Mouse (Mus musculus): Measurements from ENCODE around the gene 3110082I17Rik. TPM values are rescaled to one million over a fixed set of nuclear protein-coding genes. Genes with fewer than 3 reads are reported as not detected.
A peak's percentile ranks its signal among the peaks of the same experiment; 100 is the strongest.

Gene 3110082I17Rik
- 10 to 100 TPM; 10.8 to 10.9 TPM for total RNA-seq (2021)

- DNase-seq = peak; percentile 100
Observed at GRCm38 (mm10) chr5:139460384-139461067, at the start of gene 3110082I17Rik. 3110082I17Rik (minus strand) TSS chr5:139460527.

DNA sequence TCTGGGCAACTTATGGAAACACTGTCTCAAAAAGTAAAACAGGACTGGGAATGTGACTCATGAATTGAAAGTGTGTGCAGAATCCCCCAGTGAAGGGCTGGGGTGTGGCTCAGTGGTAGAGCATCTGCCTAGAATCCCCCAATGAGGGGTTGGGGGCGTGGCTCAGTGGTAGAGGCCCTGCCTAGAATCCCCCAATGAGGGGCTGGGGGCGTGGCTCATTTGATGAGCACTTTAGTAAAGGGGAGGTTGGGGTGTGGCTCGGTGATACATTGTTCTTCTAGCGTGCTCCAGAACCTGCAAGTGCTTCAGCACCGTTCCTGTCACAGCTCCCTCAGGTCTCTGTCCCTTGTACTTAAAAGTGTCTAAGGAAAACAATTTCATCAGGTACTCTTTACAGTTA lies 45.9 kb upstream of the 3110082I17Rik start:
- no peak for DNase-seq

DNA sequence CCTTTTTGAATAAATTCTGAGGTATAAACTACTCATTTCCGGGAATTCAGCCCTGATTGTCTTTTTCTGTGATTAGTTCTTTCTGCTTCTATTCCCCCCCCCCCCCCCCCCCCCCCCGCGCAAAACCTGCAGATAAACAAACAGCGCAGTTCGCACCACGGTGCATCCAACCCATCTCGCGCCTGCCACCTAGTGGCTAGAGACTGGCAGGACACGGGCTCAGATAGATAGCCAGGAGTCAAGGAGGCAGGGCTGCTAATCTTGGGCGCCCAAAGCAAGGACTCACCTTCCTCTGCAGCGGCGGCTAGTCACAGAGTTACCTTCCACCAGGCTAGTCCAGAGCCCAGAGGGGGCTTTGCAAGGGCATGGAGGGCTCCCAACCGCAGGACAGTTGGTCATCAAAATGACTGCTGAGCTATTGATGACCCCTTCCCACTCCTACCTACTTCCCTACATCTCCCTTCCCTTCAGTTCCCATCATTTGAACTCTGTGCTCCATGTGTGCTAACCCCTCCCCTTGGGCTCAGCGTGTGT lies 44.8 kb upstream of the 3110082I17Rik start:
- peak; percentile 85 for DNase-seq

DNA sequence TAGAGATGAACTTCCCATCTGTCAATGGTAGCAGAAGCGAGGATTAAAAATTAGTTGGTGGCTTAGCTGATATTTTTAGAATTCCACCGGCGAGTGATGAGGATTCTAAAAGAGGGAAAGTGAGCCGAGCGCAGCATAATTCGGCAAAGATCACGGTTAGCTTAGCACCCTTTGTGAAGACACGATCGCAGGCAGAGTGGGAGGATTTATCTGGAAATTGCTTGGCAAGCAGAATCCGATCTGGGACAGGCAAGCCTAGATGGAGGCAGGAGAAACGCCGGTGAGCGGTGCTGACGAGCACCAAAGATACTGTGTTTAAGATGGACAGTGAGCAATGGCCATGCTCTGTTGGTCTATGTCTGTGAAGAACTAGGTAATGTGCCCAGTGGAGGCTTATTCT lies 42.0 kb upstream of the 3110082I17Rik start:
- DNase-seq = no peak

DNA sequence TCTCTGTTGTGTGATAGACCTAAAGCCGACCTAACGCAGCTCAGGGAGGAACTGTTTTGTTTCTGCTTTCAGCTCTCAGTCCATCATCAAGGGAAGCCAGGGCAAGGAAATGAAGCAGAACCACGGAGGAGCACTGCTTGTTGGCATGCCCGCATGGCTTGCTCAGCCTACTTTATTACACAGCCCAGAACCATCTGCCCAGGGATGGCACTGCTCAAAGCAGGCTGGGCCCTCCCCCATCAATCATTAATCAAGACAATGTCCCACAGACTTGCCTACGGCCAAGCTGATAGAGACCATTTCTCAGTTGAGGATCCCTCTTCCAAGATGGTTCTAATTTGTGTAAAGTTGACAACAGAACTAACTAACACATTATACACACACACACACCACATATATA lies 38.5 kb upstream of the 3110082I17Rik start:
- DNase-seq = no peak

- no peak for DNase-seq
Observed at GRCm38 (mm10) chr5:139496939-139497338, 36.6 kb upstream of the 3110082I17Rik start.

DNA sequence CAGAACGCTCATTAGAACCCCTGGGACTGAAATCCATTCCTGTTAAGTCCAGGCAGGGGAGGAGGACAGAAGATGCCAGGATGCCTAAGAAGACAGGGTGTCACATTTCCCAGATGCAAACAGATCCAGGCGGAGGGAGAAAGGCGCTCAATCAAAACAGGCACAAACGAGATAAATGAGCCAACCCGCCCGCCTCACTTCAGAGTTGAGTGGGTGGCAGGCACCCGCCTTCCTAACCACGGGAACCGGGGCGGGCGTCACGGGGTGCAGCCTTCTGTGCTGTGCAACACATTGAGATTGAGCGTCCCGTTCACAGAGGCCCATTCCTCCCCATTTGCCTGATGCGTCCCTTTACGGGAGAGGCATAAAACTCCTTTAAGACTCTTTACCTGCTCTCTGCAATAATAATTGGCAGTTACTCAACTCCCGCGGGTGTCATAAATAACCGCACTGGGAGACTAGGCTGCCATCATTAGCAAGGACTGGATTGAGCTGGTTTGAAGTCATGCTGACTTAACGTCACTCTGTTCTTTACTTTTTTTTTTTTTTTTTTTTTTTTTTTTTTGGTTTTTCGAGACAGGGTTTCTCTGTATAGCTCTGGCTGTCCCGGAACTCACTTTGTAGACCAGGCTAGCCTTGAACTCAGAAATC lies 34.8 kb upstream of the 3110082I17Rik start:
- no peak for DNase-seq

- DNase-seq = no peak
Observed at GRCm38 (mm10) chr5:139493690-139494089, 33.4 kb upstream of the 3110082I17Rik start.

- DNase-seq = no peak
Observed at GRCm38 (mm10) chr5:139491348-139491747, 31.0 kb upstream of the 3110082I17Rik start.

GRCm38 (mm10) chr5:139490131-139490530 lies 29.8 kb upstream of the 3110082I17Rik start:
- DNase-seq = no peak

DNA sequence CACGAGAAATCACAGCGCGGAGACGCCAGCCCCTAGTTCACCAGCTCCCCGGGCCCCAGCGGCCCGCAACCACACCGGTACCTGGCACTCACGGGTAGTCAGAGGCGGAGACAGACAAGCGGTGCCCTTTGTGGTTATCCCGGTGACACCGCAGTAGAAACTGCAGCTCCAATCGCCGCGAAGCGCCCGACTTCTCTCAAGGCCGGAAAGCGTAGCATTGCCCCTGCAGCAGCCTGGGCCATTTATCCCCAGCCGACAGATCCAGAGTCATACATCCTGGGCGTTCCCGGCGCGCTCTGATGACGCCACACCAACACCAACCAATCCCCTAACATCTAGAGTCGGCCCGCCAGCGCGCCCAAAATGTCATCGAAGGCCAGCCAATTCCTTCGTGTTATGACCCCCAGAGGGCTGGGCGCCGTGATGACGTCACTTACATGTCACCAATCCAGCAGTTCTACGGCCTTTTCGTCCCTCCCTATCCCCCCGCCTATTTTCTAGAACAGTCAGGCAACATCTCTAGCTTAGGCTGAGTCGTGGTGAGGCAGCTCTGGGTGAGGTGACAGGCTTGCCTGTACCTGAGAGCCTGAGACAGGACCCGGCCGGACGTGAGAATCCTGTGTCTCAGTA lies 24.0 kb upstream of the 3110082I17Rik start, which contains the start of gene Zfand2a:
Zfand2a (minus strand) TSS at position 365 of the 630 bp plus-strand sequence.
- peak; percentile 99 for DNase-seq

DNA sequence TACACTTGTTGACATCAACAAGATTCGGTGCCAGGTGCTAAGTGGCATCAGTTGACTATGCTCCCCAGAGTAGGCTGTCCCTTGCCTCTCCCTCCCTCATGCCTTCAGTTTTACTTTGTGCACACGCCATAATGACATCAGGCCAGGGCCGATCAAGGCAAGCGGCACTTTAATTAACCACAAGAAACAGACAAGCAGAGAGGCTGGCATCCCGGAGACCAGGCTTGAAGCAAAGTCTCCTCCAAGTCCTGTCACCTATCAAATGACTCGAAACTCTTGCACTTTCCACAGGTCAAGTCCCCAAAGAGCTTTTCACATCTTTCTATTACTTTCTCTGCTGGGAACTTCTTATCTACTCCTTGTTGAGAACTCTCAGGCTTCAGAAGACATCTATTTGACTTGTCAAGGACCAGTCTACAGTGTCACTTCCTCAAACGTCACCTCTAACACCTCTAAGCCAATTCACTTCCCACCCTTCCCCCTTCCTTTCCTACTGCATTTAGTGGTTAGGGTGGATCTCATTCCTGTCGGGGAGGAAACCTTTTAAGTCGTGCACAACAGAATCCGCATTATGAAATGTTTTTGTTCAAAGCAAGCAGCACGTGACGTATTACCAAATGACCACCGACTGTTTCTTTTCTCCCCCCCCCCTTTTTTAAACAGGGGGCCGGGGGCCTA lies 23.0 kb upstream of the 3110082I17Rik start:
- DNase-seq = no peak

GRCm38 (mm10) chr5:139480406-139480805 lies 20.1 kb upstream of the 3110082I17Rik start:
- DNase-seq = no peak

DNA sequence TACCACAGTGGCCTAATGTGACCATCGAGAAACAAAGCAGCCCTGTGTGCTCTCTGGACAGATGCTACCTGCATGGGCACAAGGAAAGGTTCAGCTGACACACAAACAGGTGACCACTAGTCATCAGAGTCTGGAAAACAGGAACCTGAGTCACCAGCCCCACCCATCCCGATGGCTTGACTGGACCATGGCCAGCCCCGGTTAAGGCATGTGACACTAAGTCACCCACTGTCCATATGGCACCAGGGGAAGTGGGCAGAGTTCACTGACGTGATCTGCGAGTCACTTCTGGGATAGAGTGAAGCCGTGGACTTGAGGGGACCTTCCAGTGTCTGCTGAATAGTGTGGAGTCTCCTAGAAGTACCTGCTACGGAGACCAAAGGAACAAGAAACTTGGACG lies 18.8 kb upstream of the 3110082I17Rik start:
- DNase-seq = no peak

DNA sequence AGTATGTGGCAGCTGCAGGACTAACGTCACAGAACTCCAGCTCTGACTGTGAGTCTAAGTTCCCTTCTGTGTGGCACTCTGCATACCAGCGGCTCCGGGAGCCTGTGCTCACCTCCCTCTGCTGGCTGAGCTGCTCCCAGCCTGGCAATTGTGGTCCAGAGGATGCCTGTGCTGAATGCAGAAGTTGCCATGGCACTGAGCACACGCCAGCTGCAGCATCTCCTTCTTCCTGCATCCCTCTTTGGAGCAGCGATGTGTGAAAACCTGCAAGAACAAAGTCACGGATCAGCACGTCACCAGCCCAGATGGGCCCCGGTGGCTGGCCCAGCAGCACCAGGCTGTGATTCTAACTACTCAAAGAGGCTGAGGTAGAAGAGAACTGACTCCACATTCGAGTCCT lies 14.4 kb upstream of the 3110082I17Rik start:
- no peak for DNase-seq

DNA sequence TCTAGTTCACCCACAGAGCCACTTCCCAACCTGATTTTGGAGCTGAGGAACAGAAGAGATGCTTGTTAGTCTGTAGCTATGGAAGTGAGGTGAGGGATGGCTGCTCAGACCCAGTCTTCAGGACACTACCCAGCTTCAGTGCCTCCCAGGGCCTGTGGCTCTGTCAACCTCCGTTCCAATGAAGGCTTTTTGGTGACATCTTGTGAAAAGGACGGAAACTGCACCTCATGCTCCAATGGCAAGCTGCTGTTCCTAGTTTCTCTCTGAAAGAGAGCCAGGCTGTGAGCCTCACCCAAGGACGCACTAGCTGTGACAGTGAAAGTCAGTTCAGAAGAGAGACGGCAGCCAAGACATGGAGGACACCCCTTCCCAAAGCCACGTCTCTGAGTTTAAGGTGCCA lies 7.7 kb upstream of the 3110082I17Rik start:
- peak; percentile 52 for DNase-seq

DNA sequence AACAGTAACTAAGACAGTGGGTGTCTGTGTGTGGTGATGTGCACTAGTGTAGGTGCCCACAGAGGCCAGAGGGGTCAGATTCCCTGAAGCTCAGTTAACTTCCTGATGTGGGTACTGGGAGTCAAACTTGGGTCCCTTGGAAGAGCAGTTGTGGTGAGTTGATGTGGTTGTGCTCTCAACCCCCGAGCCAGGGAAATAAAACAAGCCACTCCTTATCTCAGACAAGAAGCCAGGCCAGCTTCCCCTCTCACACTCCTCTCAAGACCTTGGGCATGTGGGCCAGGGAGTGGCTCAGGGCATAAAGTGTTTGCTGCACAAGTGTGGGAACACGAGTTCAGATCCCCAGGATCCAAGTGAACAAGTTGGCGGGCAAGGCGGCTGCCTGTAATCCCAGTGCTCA lies 6.5 kb upstream of the 3110082I17Rik start:
- no peak for DNase-seq

GRCm38 (mm10) chr5:139466373-139466772 lies 6.0 kb upstream of the 3110082I17Rik start:
- no peak for DNase-seq

- no peak for DNase-seq
Observed at GRCm38 (mm10) chr5:139464874-139465273, 4.5 kb upstream of the 3110082I17Rik start.

DNA sequence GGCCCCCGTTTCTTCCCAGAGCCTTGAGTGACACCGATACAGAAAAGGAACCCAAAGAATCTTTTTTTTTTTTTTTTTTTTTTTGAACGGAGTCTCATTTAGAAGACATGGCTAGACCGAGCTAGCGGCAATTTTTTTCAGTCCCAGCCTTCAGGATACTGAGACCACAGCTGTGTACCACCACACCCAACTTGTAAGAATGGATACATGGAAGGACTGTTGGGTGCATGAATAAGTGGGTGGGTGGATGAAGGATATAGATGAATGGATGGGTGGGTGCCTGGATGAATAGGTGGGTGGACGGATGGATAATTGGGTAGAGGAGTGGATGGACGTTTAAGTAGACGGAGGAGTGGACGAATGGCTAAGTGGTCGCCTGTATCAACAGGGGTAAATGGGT lies 389 bp downstream of the 3110082I17Rik start:
- no peak for DNase-seq

GRCm38 (mm10) chr5:139457241-139457640 lies 3.1 kb downstream of the 3110082I17Rik start:
- DNase-seq = no peak

DNA sequence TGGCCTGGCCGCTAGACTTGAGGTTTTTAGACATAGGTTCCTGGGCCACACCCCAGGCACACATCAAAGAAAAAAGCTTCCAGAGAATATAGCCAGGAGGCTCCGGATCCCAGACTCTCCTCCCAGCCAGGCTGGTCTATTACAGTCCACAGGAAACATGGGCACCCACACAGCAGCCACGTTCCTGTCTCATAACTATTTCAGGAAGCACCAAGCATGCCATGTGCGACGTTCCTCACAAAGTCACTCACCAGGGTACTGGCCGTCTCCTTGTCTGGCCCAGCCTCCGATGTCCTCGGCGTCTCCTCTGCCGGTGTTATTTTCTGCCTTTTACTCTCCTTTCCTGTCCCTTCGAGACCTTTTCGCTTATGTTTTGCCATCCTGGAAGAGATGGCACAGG lies 5.2 kb downstream of the 3110082I17Rik start:
- no peak for DNase-seq

GRCm38 (mm10) chr5:139453031-139453430 lies 7.3 kb downstream of the 3110082I17Rik start:
- DNase-seq = no peak

All from heart, postnatal 4 days (tissue).